31 mouse cellular contexts compared by ENCODE assay signal in genomic region chr4:116645624-116646023, GRCm38 (mm10). TPM values are rescaled to one million over a fixed set of nuclear protein-coding genes. Genes with fewer than 3 reads are reported as not detected.
DNase-seq lines count a peak whose midpoint lies in the region; ATAC-seq and TF ChIP-seq lines count a peak whose summit lies in the region.
"Had no signal": no experiment of that assay in that cellular context is flagged by ENCODE, and none has a peak within 500 bp of the region (broad histone marks: within the 10 kb centered on the region; RNA-seq: fewer than 3 reads in every experiment).

No protein-coding gene starts in this region.

- no peak for TF ChIP-seq POLR2A in liver, adult 2 months (IDR thresholded peaks at IDR 0.05; ENCODE audit: extremely low read depth, insufficient read depth, low read length)
- TF ChIP-seq POLR2A in small intestine, adult 2 months (IDR thresholded peaks at IDR 0.05; ENCODE audit: low read depth, low read length), result no peak

- no peaks in the 10 kb centered on the region for H3K27me3 ChIP-seq in heart, embryonic 12.5 days (replicated peaks)
- H3K27me3 ChIP-seq in heart, embryonic 10.5 days (ENCODE audit: insufficient read depth, poor library complexity, severe bottlenecking), result no peaks in the 10 kb centered on the region
- no peaks in the 10 kb centered on the region for H3K27me3 ChIP-seq in liver, adult 2 months (ENCODE audit: control insufficient read depth, insufficient read depth, low read length)
- no peaks in the 10 kb centered on the region for H3K27me3 ChIP-seq in liver, embryonic 12.5 days (replicated peaks)
- no peaks in the 10 kb centered on the region for H3K27me3 ChIP-seq in small intestine, adult 2 months (ENCODE audit: control insufficient read depth, insufficient read depth, low read length)
- no peaks in the 10 kb centered on the region for H3K27me3 ChIP-seq in forebrain, embryonic 12.5 days
- H3K27me3 ChIP-seq: CH12.LX; embryonic facial prominence, embryonic 13.5 days; forebrain, embryonic 13.5 days; midbrain, embryonic 15.5 days; neural tube, embryonic 13.5 days; Patski; stomach, embryonic 15.5 days had no signal

- H3K4me1 ChIP-seq in heart, embryonic 12.5 days (replicated peaks), result peaks cover 41% of the 10 kb centered on the region
- peaks cover 25% of the 10 kb centered on the region for H3K4me1 ChIP-seq in heart, embryonic 10.5 days
- H3K4me1 ChIP-seq in liver, adult 2 months (ENCODE audit: control insufficient read depth, insufficient read depth, low read length), result peaks cover 25% of the 10 kb centered on the region
- H3K4me1 ChIP-seq in liver, embryonic 12.5 days, result peaks cover 38% of the 10 kb centered on the region
- peaks cover 10% of the 10 kb centered on the region; the same call in 1 of the 2 replicates for H3K4me1 ChIP-seq in small intestine, adult 2 months (ENCODE audit: control insufficient read depth, insufficient read depth, insufficient read length, low read length)
- peaks cover 42% of the 10 kb centered on the region for H3K4me1 ChIP-seq in forebrain, embryonic 12.5 days

- H3K27ac ChIP-seq in heart, embryonic 12.5 days (ENCODE audit: poor library complexity, severe bottlenecking), result peak overlapping the region; percentile 52; the same call in 1 of the 2 replicates
- no peak overlapping the region for H3K27ac ChIP-seq in heart, embryonic 10.5 days
- no peak overlapping the region for H3K27ac ChIP-seq in liver, adult 2 months (replicated peaks; ENCODE audit: insufficient read depth, low read depth, low read length)
- H3K27ac ChIP-seq in liver, embryonic 12.5 days, result no peak overlapping the region
- peak overlapping the region; percentile 9; the same call in 1 of the 2 replicates for H3K27ac ChIP-seq in small intestine, adult 2 months (ENCODE audit: insufficient read depth, low read depth, low read length)
- no peak overlapping the region for H3K27ac ChIP-seq in forebrain, embryonic 12.5 days
- H3K27ac ChIP-seq: forebrain, embryonic 13.5 days; midbrain, embryonic 15.5 days; neural tube, embryonic 13.5 days; stomach, embryonic 15.5 days had no signal

- H3K4me2 ChIP-seq in heart, embryonic 12.5 days, result no peak overlapping the region
- H3K4me2 ChIP-seq in liver, embryonic 12.5 days, result no peak overlapping the region
- no peak overlapping the region for H3K4me2 ChIP-seq in forebrain, embryonic 12.5 days
- H3K4me2 ChIP-seq: embryonic facial prominence, embryonic 13.5 days; forebrain, embryonic 13.5 days; midbrain, embryonic 15.5 days; neural tube, embryonic 13.5 days; stomach, embryonic 15.5 days had no signal

- 0 out of 2 replicates have a peak overlapping the region, but pooled peaks have one; percentile 19 for H3K9ac ChIP-seq in heart, embryonic 12.5 days
- 0 out of 2 replicates have a peak overlapping the region, but pooled peaks have one; percentile 6 for H3K9ac ChIP-seq in liver, adult 2 months (ENCODE audit: low read depth, low read length)
- H3K9ac ChIP-seq in liver, embryonic 12.5 days, result no peak overlapping the region
- no peak overlapping the region for H3K9ac ChIP-seq in forebrain, embryonic 12.5 days
- H3K9ac ChIP-seq: embryonic facial prominence, embryonic 13.5 days; forebrain, embryonic 13.5 days; liver, postnatal 0 days; midbrain, embryonic 15.5 days; neural tube, embryonic 13.5 days; stomach, embryonic 15.5 days had no signal

- ATAC-seq in heart, embryonic 12.5 days (ENCODE audit: insufficient number of reproducible peaks, low FRiP score), result no peak
- no peak for ATAC-seq in liver, embryonic 12.5 days
- ATAC-seq in forebrain, embryonic 12.5 days (ENCODE audit: low FRiP score), result no peak
- ATAC-seq: forebrain, embryonic 13.5 days; liver, postnatal 0 days; lung, postnatal 0 days; midbrain, embryonic 15.5 days; Patski had no signal

- 66% methylated on average over 7 of the region's 7 CpGs for WGBS in heart, embryonic 12.5 days
- WGBS in heart, embryonic 10.5 days, result 78% methylated on average over 7 of the region's 7 CpGs
- 50% methylated on average over 7 of the region's 7 CpGs for WGBS in liver, adult 2 months
- 81% methylated on average over 7 of the region's 7 CpGs for WGBS in liver, embryonic 12.5 days (ENCODE audit: insufficient replicate concordance)
- WGBS in small intestine, adult 2 months, result 52% methylated on average over 7 of the region's 7 CpGs
- WGBS in forebrain, embryonic 12.5 days, result 95% methylated on average over 7 of the region's 7 CpGs

- no peak for TF ChIP-seq CTCF in liver, adult 2 months (IDR thresholded peaks at IDR 0.05; ENCODE audit: low read depth, low read length)
- no peak for TF ChIP-seq CTCF in small intestine, adult 2 months (IDR thresholded peaks at IDR 0.05; ENCODE audit: extremely low read depth, insufficient read length, insufficient replicate concordance, low read depth, low read length)

- H3K36me3 ChIP-seq in heart, embryonic 12.5 days, result peaks cover 75% of the 10 kb centered on the region
- peaks cover 81% of the 10 kb centered on the region for H3K36me3 ChIP-seq in heart, embryonic 10.5 days
- H3K36me3 ChIP-seq in liver, adult 2 months (ENCODE audit: control insufficient read depth, insufficient read depth, low read length), result peaks cover 52% of the 10 kb centered on the region
- H3K36me3 ChIP-seq in liver, embryonic 12.5 days, result peaks cover 84% of the 10 kb centered on the region
- peaks cover 43% of the 10 kb centered on the region for H3K36me3 ChIP-seq in small intestine, adult 2 months (ENCODE audit: control insufficient read depth, insufficient read depth, low read length)
- H3K36me3 ChIP-seq in forebrain, embryonic 12.5 days (replicated peaks), result peaks cover 75% of the 10 kb centered on the region

- H3K79me2 ChIP-seq in liver, adult 2 months (ENCODE audit: control insufficient read depth, insufficient read depth, low read length), result peaks cover 35% of the 10 kb centered on the region

- no peaks in the 10 kb centered on the region for H3K9me3 ChIP-seq in heart, embryonic 12.5 days (replicated peaks)
- no peaks in the 10 kb centered on the region for H3K9me3 ChIP-seq in heart, embryonic 10.5 days
- H3K9me3 ChIP-seq in liver, embryonic 12.5 days (replicated peaks), result no peaks in the 10 kb centered on the region
- H3K9me3 ChIP-seq in forebrain, embryonic 12.5 days, result no peaks in the 10 kb centered on the region
- H3K9me3 ChIP-seq: embryonic facial prominence, embryonic 13.5 days; forebrain, embryonic 13.5 days; G1E; midbrain, embryonic 15.5 days; neural tube, embryonic 13.5 days; stomach, embryonic 15.5 days had no signal

- DNase-seq in heart, embryonic 10.5 days (ENCODE audit: low spot score), result no peak
- DNase-seq in liver, adult 2 months (ENCODE audit: extremely low read depth, low read depth, low spot score), result no peak
- DNase-seq in adrenal gland, postnatal 36 days, result peak; percentile 41 to 46
- DNase-seq: B cell, adult 2 months; cerebellum, adult 2 months; cerebellum, postnatal 25 days; embryo, embryonic 11 days; heart, postnatal 10 days; kidney, adult 11 months; layer of hippocampus, adult 9-11 months; liver; liver, postnatal 0 days; right cerebral cortex, adult 18-20 months; right cerebral cortex, postnatal 4 days; thymus, adult 18-20 months; thymus, postnatal 36 days had no signal

- no peak overlapping the region for H3K4me3 ChIP-seq in heart, embryonic 12.5 days
- H3K4me3 ChIP-seq in heart, embryonic 10.5 days, result no peak overlapping the region
- no peak overlapping the region for H3K4me3 ChIP-seq in liver, adult 2 months (ENCODE audit: insufficient read depth, low read depth, low read length)
- no peak overlapping the region for H3K4me3 ChIP-seq in liver, embryonic 12.5 days
- H3K4me3 ChIP-seq in small intestine, adult 2 months (ENCODE audit: low read depth, low read length), result no peak overlapping the region
- H3K4me3 ChIP-seq in forebrain, embryonic 12.5 days (replicated peaks), result no peak overlapping the region
- H3K4me3 ChIP-seq: embryonic facial prominence, embryonic 13.5 days; erythroblast, embryonic 14.5 days; forebrain, embryonic 13.5 days; midbrain, embryonic 15.5 days; myocyte; neural tube, embryonic 13.5 days; stomach, embryonic 15.5 days had no signal

RNA-seq across cellular contexts. Expression of gene Akr1a1, which starts 5.9 kb away (rescaled TPM):
- 550 and 559 TPM in 2 replicates for polyA plus RNA-seq in heart, embryonic 12.5 days (2016; fragmentation: Nextera tagmentation; extraction: Ambion mirVana)
- 664 and 694 TPM in 2 replicates for polyA plus RNA-seq in heart, embryonic 10.5 days (2016; fragmentation: Nextera tagmentation; extraction: Ambion mirVana)
- total RNA-seq in liver, adult 2 months (2014; rRNA removed), result 337 and 363 TPM in 2 replicates
- polyA plus RNA-seq in liver, adult 2 months (2012; rRNA removed), result 517 and 533 TPM in 2 replicates
- polyA plus RNA-seq in liver, embryonic 12.5 days (2016; fragmentation: Nextera tagmentation; extraction: Ambion mirVana), result 281 and 287 TPM in 2 replicates
- total RNA-seq in adrenal gland, postnatal 36 days (2021), result 100 to 1,000 TPM; 864 to 917 TPM
- polyA plus RNA-seq in small intestine, adult 2 months (2012; rRNA removed), result 304 and 652 TPM in 2 replicates
- polyA plus RNA-seq in forebrain, embryonic 12.5 days (2016; fragmentation: Nextera tagmentation; extraction: Ambion mirVana), result 513 and 521 TPM in 2 replicates

RNA-seq across cellular contexts. Expression of gene Nasp, which starts 17.9 kb away (rescaled TPM):
- 116 and 121 TPM in 2 replicates for polyA plus RNA-seq in heart, embryonic 12.5 days (2016; fragmentation: Nextera tagmentation; extraction: Ambion mirVana)
- 130 and 174 TPM in 2 replicates for polyA plus RNA-seq in heart, embryonic 10.5 days (2016; fragmentation: Nextera tagmentation; extraction: Ambion mirVana)
- total RNA-seq in liver, adult 2 months (2014; rRNA removed), result 11.1 and 12.4 TPM in 2 replicates
- polyA plus RNA-seq in liver, adult 2 months (2012; rRNA removed), result 1.5 and 2.0 TPM in 2 replicates
- 95.8 and 97.3 TPM in 2 replicates for polyA plus RNA-seq in liver, embryonic 12.5 days (2016; fragmentation: Nextera tagmentation; extraction: Ambion mirVana)
- 10 to 100 TPM; 29.8 to 35.0 TPM for total RNA-seq in adrenal gland, postnatal 36 days (2021)
- 0.62 and 0.96 TPM in 2 replicates for polyA plus RNA-seq in small intestine, adult 2 months (2012; rRNA removed)
- polyA plus RNA-seq in forebrain, embryonic 12.5 days (2016; fragmentation: Nextera tagmentation; extraction: Ambion mirVana), result 296 TPM in 2 replicates

RNA-seq across cellular contexts. Expression of gene Prdx1, which starts 39.7 kb away (rescaled TPM):
- polyA plus RNA-seq in heart, embryonic 12.5 days (2016; fragmentation: Nextera tagmentation; extraction: Ambion mirVana), result 963 and 983 TPM in 2 replicates
- 1,191 and 1,224 TPM in 2 replicates for polyA plus RNA-seq in heart, embryonic 10.5 days (2016; fragmentation: Nextera tagmentation; extraction: Ambion mirVana)
- total RNA-seq in liver, adult 2 months (2014; rRNA removed), result 868 and 925 TPM in 2 replicates
- polyA plus RNA-seq in liver, adult 2 months (2012; rRNA removed), result 376 and 421 TPM in 2 replicates
- polyA plus RNA-seq in liver, embryonic 12.5 days (2016; fragmentation: Nextera tagmentation; extraction: Ambion mirVana), result 916 and 985 TPM in 2 replicates
- total RNA-seq in adrenal gland, postnatal 36 days (2021), result 100 to 1,000 TPM; 682 to 824 TPM
- 40.5 and 74.0 TPM in 2 replicates for polyA plus RNA-seq in small intestine, adult 2 months (2012; rRNA removed)
- polyA plus RNA-seq in forebrain, embryonic 12.5 days (2016; fragmentation: Nextera tagmentation; extraction: Ambion mirVana), result 914 and 930 TPM in 2 replicates

RNA-seq across cellular contexts. Expression of gene Ccdc17, which starts 49.2 kb away (rescaled TPM):
- 3.1 and 3.4 TPM in 2 replicates for polyA plus RNA-seq in heart, embryonic 12.5 days (2016; fragmentation: Nextera tagmentation; extraction: Ambion mirVana)
- 1.7 and 2.8 TPM in 2 replicates for polyA plus RNA-seq in heart, embryonic 10.5 days (2016; fragmentation: Nextera tagmentation; extraction: Ambion mirVana)
- 3.1 and 4.4 TPM in 2 replicates for total RNA-seq in liver, adult 2 months (2014; rRNA removed)
- 5.3 and 7.6 TPM in 2 replicates for polyA plus RNA-seq in liver, adult 2 months (2012; rRNA removed)
- polyA plus RNA-seq in liver, embryonic 12.5 days (2016; fragmentation: Nextera tagmentation; extraction: Ambion mirVana), result 1.5 and 1.9 TPM in 2 replicates
- 10 to 100 TPM in 1 of 2 experiments, 1 to 10 TPM in 1; 9.1 to 12.1 TPM for total RNA-seq in adrenal gland, postnatal 36 days (2021)
- polyA plus RNA-seq in small intestine, adult 2 months (2012; rRNA removed), result 4.1 and 4.3 TPM in 2 replicates
- polyA plus RNA-seq in forebrain, embryonic 12.5 days (2016; fragmentation: Nextera tagmentation; extraction: Ambion mirVana), result 2.5 and 4.6 TPM in 2 replicates

Comparison
In these comparisons a context has a peak if more than half of its experiments do, and no peak if none do; other contexts are left out.
1. H3K27ac ChIP-seq: peak in heart, embryonic 12.5 days (single experiment) and small intestine, adult 2 months (single experiment); none in heart, embryonic 10.5 days (single experiment), liver, adult 2 months (single experiment), liver, embryonic 12.5 days (single experiment) and forebrain, embryonic 12.5 days (single experiment).
2. H3K9ac ChIP-seq: peak in heart, embryonic 12.5 days (single experiment) and liver, adult 2 months (single experiment); none in liver, embryonic 12.5 days (single experiment) and forebrain, embryonic 12.5 days (single experiment).
3. RNA of gene Nasp, which starts 17.9 kb away (polyA plus RNA-seq): 296 TPM in forebrain, embryonic 12.5 days, 130 to 174 TPM in heart, embryonic 10.5 days, 116 to 121 TPM in heart, embryonic 12.5 days and 95.8 to 97.3 TPM in liver, embryonic 12.5 days; 1.5 to 2.0 TPM in liver, adult 2 months and 0.62 to 0.96 TPM in small intestine, adult 2 months; every median in the first group is over 10 times any median in the second.
4. DNase-seq: peak in adrenal gland, postnatal 36 days (2 of 2); none in heart, embryonic 10.5 days (single experiment) and liver, adult 2 months (single experiment).